In the genomic region with DNA sequence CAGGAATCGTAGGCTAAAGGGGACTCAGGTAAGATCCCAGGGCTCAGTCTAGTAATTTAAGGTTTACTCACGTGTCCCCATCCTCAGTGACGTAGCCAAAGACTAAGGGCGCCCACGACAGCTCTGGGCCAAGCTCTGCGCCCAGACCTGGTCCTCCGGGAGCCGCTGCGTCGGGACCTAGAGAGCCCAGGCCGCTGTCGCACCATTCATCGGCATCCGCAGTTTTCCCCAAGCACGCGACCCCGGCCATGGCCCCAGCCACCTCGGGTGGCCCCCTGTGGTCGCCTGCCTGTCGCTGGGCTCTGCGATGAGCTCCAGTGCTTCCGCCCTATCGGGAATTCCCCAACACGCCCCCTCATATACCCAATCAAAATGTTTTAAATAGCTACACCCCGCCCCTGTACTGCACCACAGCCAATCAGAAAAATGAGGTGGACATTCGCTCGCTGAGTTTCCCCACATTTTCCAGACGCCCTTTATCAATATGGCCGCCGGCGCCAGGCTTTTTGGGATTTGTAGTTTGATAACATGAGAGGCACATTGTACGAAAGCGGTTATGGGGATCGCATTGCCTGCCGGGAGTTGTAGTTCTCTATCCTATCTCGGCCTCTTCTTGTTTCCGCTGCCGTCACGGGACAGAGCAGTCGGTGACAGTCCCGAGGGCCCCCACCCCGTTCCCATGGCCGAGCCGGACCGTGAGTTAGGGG, we compare ENCODE assay signal across 8 mouse cellular contexts. TPM values are rescaled to one million over a fixed set of nuclear protein-coding genes. Genes with fewer than 3 reads are reported as not detected.
A peak's percentile ranks its signal among the peaks of the same experiment; 100 is the strongest.
DNase-seq lines count a peak whose midpoint lies in the region; ATAC-seq lines count a peak whose summit lies in the region.

A gene (plus strand): TSS at position 563 of the 707 bp plus-strand sequence.

- peak; percentile 98 for DNase-seq in T-cell, adult 2 months (ENCODE audit: low spot score)
- DNase-seq in cerebellum, postnatal 36 days = peak; percentile 95 to 98
- DNase-seq in frontal cortex, postnatal 36 days (ENCODE audit: low spot score in 2 of 2) = peak; percentile 97 to 99
- DNase-seq in left cerebral cortex, adult 11 months (ENCODE audit: low spot score) = peak; percentile 99
- DNase-seq in lung, postnatal 4 days = peak; percentile 98
- DNase-seq in retina, postnatal 7 days (ENCODE audit: low read depth, low spot score) = peak; percentile 99
- peak; percentile 79 for DNase-seq in urinary bladder, adult 2 months (ENCODE audit: low spot score)

- under 1% methylated on average over 45 of the region's 45 CpGs for WGBS in hindbrain, embryonic 15.5 days

- peak; percentile 99 for ATAC-seq in hindbrain, embryonic 15.5 days (ENCODE audit: low FRiP score, low read depth)

- peak within 1 kb of the TSS; percentile 58 for H3K4me3 ChIP-seq in hindbrain, embryonic 15.5 days

- peaks cover 7% of the 10 kb centered on the region; the same call in 1 of the 2 replicates for H3K36me3 ChIP-seq in hindbrain, embryonic 15.5 days

- peak within 1 kb of the TSS; percentile 68 for H3K4me2 ChIP-seq in hindbrain, embryonic 15.5 days

- H3K9ac ChIP-seq in hindbrain, embryonic 15.5 days = peak within 1 kb of the TSS; percentile 64

- no peaks in the 10 kb centered on the region for H3K27me3 ChIP-seq in hindbrain, embryonic 15.5 days

- H3K27ac ChIP-seq in hindbrain, embryonic 15.5 days (replicated peaks) = peak within 1 kb of the TSS; percentile 30

- peaks cover 30% of the 10 kb centered on the region for H3K4me1 ChIP-seq in hindbrain, embryonic 15.5 days (replicated peaks)

- H3K9me3 ChIP-seq in hindbrain, embryonic 15.5 days = no peaks in the 10 kb centered on the region

RNA-seq across cellular contexts. Expression of the gene that starts here (rescaled TPM):
- 112 and 125 TPM in 2 replicates for polyA plus RNA-seq in hindbrain, embryonic 15.5 days (2015; fragmentation: Nextera tagmentation; extraction: Ambion mirVana)
- 84.7 and 100 TPM in 2 replicates for polyA plus RNA-seq in urinary bladder, adult 2 months (2012; rRNA removed)

Comparison
In these comparisons a context has a peak if more than half of its experiments do, and no peak if none do; other contexts are left out.
1. Peak in every context shown above with its lines: DNase-seq, ATAC-seq, H3K4me3 ChIP-seq and H3K27ac ChIP-seq.